Mouse (Mus musculus): ENCODE results near the gene Itgav. TPM values are rescaled to one million over a fixed set of nuclear protein-coding genes. Genes with fewer than 3 reads are reported as not detected.
A peak's percentile ranks its signal among the peaks of the same experiment; 100 is the strongest.

Gene Itgav
- total RNA-seq, 2 experiments from 2014 or later = 55.3 to 69.3 TPM

DNA sequence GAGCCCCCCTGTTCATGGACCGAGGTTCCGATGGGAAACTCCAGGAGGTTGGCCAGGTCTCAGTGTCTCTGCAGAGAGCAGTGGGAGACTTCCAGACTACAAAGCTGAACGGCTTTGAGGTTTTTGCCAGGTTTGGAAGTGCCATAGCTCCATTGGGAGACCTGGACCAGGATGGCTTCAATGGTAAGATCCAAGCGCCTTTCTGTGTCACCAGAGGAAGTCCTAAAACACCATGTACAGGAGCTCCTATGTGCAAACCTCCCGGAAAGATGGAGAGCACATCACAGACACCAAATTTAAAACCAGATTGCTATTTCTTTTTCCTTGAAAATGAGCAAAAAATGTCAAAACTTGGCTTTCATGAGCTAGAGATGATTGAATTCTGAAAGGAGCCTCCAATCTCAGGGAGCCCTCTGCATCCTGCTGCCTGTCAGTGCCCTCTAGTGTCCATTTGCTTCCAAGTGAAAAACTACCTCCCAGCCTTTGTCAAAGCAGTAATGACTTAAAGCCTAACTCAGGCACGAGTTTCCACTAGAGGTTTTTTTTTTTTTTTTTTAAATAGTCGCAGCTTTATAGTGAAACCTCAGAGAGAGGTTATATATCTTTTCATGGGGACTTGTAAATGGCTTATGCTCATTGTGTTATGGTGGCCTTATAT, 47.1 kb downstream of the Itgav start:
- intact Hi-C loops (cut with DNase I) = loop anchor here (5.0 kb wide), 1 partner anchor 114 kb away; no protein-coding TSS in a partner anchor
- DNase-seq (ENCODE audit: extremely low spot score in 1 of 2, low spot score in 2 of 2) = peak; percentile 58 to 73

DNA sequence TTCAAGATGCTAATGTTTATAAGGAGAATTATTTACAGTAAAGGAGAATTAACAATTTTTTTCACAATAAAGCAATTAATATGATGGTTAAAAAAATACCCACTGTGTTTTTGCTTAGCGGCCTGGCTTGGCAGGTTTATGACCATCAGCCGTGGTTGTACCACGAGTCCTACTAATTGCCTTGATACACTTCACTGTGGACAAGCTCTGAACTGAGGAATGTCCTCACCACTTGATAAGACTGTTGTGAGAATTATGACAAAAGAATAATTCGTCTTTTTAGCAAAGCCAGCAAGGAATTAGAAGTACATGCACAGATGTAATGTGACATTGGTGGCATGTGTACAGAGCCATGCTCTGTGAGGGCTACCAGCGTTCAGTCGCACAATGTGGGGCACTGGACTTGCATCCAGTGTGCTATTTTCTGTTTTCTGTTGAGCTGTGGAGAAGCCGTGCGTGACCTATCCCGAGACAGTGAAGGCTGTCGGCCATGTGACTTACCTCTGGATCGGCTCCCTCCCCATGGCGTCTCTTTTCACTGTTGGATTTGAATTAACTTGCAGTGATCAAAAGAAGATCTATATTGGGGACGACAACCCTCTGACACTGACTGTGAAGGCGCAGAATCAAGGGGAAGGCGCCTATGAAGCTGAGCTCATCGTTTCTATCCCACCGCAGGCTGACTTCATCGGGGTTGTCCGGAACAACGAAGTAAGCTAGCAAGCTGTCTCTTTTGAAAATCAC, 67.3 kb downstream of the Itgav start:
- intact Hi-C loops (cut with DNase I) = no loop called here
- DNase-seq (ENCODE audit: extremely low spot score in 1 of 2, low spot score in 2 of 2) = no peak

DNA sequence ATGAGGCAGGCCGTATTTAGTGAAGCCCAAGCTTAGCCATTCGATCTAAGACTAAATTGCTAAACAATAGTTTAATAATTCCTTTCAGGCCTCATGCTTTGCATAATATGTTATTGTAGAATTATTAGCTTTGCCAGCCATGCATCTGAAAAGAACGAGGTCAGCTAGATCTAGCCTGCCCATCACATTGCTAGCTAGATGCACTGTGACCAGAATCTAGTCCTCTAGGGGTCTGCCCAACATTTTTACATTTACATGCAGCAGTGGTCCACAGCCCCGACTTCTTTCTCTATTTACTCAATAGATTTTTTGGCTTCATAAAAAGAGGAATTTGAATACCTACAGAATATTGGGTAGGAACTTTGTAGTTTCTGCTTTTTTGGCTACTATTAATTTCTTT, 67.9 kb downstream of the Itgav start:
- DNase-seq (ENCODE audit: extremely low spot score in 1 of 2, low spot score in 2 of 2) = no peak

DNA sequence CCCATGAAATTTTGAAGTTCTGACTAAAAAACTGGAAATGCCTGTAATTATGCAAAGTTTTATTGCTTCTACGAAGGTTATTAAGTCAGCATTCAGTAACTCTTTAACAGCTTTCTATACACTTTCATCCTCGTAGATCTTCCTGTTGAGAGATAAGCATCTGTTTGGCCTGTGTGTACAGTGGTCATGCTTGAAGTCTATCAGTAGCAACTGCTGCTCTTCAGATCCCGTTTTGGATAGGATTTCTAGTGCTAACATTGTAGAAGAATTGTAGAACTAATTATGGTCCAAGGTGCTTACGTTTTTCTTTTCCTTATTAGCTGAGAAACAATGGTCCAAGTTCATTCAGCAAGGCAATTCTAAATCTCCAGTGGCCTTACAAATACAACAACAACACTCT, 71.6 kb downstream of the Itgav start:
- intact Hi-C loops (cut with DNase I) = no loop called here
- no peak for DNase-seq (ENCODE audit: extremely low spot score in 1 of 2, low spot score in 2 of 2)

More for the DNA sequence above, 67.9 kb downstream of the Itgav start:
- intact Hi-C loops (cut with DNase I) = no loop called here

DNA sequence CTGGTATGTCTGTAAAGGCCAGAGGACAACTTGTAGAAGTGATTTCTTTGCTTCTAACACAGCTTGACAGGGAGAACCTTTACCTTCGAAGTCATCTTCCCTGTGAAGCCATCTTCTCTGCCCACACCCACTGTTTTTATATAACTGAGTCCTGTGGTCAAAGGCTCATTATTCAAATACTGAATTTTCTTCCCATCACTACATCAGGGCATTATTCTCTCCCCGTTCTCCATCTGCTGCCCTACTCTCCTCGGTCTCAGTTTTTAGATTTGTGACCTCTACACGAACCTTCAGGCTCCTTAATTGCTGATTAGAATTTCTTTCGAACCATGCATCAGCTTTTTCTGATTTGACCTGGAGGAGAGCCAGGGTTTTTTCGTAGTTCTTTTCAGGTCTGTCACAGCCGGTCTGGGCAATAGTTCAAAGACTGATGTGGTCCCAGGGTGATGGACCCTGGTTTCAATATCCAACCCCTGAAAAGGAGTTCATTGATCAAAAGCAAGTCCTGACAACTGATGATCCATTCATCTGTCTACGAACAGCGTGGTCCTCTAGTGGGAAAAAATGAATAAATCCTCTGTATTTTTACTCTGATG, 73.8 kb downstream of the Itgav start:
- intact Hi-C loops (cut with DNase I) = no loop called here
- DNase-seq (ENCODE audit: extremely low spot score in 1 of 2, low spot score in 2 of 2) = no peak

DNA sequence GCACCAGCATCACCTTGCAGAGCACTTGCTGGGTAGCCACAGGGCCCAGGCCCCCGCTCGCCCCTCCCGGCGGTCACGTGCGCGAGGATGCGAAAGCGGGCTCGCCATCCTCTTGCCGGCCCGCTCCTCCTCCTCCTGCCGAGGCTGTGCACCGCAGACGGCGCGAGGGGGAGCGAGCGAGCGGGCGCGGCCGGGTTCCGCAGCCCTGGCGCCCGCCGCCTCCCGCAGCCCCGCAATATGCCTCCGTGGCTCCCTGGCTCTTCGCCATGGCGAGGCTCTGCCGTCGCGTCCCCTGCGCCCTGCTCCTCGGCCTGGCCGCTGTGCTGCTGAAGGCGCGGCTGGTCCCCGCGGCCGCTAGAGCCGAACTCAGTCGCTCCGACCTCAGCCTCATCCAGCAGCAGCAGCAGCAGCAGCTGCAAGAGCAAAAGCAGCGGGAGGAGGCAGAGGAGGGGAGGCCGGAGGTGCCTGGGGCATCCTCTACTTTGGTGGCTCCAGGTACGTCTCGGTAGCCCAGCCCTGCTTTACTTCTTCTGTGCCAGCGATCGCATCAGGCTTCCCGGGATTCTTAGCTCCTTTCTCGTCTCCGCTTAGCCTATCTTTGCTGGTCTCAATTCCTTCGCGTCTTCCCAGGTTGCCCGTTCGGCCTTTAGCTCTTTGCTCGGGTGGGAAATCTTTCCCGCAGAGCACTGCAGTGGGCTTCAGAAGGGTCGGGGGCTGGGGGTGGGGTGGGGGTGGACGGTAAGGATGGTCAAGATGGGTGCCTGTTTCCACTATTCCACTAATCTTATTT, 88.5 kb downstream of the Itgav start, which contains the start of gene Fam171b:
Fam171b (plus strand) TSS at position 154 of the 790 bp plus-strand sequence.
- DNase-seq (ENCODE audit: extremely low spot score in 1 of 2, low spot score in 2 of 2) = peak; percentile 76 to 90
- intact Hi-C loops (cut with DNase I) = no loop called here

DNA sequence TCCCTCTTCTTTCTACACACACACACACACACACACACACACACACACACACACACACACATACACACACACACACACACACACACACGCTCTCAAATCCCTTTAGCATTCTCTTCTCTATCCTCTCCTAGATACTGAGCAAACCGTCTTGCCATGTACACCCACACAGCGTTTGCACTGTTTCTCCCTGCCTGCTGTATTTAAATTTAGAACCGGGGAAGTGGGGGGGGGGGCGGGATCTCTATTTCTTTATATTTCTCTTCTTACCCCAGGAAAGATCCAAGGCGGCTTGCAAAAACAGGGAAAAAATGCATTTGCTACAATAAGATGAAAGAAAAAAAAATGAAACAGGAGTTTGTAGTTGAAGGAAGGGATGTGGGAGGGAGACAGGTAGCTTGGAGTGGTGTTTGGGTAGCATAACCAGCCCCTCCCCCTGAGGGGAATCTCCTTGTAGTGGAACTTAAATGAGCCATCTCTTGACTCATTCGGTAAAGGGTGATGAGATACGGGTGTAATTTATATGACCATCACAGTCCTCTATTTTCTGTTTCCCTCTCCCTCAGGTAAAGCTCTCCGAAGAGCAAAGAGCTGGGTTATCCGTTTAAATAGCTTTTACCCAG, 89.2 kb downstream of the Itgav start:
- DNase-seq (ENCODE audit: extremely low spot score in 1 of 2, low spot score in 2 of 2) = no peak
- intact Hi-C loops (cut with DNase I) = no loop called here

DNA sequence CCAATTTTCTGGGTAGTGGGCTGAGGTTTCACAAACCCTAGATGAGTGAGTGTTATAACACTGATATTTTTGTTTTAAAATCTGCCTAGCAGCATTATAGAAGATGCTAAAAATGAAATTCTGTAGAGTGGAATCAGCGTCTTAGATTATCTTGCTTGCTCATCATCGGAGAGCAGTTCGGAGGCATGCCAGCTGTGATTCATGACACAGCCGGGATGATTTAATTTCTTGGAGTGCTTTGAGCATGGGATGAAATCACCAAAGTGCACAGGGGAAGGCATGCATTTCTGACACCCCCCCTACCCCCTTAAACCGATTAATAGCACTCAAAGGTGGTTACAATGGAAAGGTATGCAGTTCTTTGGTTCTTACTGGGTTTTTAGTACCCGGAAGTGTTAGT, 89.8 kb downstream of the Itgav start:
- intact Hi-C loops (cut with DNase I) = no loop called here
- DNase-seq (ENCODE audit: extremely low spot score in 1 of 2, low spot score in 2 of 2) = peak; percentile 43 to 45

DNA sequence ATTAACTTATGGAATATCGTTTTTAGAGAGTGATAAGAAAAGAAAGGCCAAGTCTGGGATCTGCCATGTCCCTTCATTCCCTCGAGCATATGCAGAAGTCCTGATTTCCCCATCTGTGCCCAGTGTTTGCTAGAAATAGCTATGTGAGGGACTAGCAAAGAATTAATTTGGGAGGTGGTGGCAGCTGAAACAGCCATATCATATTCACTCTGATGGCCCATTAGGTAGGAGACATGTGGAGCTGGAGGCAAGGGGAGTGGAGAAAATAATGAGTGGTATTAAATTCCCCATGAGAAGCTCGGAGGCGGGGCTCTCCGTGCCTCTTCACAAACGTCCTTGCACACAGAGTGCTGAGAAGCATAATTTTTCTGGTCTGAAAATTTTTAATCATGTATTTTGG, 92.0 kb downstream of the Itgav start:
- intact Hi-C loops (cut with DNase I) = no loop called here
- DNase-seq (ENCODE audit: extremely low spot score in 1 of 2, low spot score in 2 of 2) = no peak

DNA sequence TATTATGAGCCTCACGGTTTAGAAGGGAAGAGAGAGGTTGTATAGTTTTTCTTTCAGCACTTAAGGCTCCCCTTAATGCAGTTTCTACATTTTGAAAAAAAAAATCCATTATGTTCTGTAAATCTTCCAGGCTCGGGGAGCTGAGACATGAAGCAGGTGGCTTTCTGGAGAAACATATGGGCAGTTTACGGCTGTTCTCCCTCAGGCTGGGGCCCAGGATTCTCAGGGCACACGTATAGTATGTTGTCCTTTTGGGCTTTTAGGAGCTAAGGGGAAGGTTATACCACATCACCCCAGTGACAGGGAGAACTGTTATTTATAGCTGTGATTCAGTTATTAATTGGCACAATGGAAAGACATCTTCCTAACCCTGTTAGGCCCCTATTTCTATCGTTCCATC, 101.0 kb downstream of the Itgav start:
- no peak for DNase-seq (ENCODE audit: extremely low spot score in 1 of 2, low spot score in 2 of 2)
- intact Hi-C loops (cut with DNase I) = no loop called here

DNA sequence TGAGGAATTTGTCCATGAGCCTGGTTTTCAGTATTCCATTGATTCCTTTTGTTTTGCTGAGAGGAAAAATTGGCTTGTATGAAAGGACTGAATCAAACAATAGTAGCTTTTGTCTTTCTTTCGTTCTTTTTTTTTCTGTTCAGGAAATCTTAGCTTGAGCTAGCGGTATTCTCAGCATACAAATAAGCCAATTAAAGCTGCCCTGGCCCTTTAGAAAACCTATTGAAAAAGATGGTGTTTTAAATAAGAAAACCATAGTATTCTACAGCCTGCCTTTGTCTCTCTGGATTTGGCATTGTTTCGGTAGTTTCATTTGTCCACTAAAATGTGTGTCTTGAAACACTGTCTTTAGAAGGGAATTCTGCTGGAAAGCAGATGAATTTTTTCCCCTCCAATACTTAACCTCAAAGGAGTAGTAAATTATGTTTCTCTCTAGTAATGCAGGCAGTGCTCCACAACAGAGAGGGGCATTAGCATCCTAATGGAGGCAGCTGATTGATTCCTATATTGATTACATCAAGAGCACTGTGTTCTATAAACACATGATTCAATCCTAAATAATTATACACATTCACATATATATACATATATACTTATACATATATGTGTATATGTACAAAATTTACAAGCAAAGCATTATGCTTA, 104.8 kb downstream of the Itgav start:
- intact Hi-C loops (cut with DNase I) = no loop called here
- no peak for DNase-seq (ENCODE audit: extremely low spot score in 1 of 2, low spot score in 2 of 2)

DNA sequence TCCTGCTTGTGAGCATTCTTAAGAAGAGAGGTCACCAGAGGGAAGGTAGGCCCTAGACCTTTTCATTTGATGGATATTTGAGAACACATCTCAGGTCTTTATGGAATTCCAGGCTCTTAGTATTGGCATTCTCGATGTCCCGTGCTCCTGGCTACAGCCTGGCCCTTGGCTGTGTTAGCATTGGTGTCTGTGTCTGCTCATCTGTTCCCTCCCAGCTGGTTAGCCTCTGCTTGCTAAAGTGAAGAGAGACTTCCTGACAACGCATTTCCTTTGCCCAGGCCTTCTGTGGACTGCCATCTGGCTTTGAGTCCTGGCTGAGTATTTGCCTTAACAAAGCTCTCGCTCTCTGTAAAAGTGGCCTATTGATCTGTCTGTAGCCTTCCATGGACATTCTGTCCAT, 108.7 kb downstream of the Itgav start:
- DNase-seq (ENCODE audit: extremely low spot score in 1 of 2, low spot score in 2 of 2) = peak in 1 of 2 experiments; percentile 44
- intact Hi-C loops (cut with DNase I) = no loop called here

DNA sequence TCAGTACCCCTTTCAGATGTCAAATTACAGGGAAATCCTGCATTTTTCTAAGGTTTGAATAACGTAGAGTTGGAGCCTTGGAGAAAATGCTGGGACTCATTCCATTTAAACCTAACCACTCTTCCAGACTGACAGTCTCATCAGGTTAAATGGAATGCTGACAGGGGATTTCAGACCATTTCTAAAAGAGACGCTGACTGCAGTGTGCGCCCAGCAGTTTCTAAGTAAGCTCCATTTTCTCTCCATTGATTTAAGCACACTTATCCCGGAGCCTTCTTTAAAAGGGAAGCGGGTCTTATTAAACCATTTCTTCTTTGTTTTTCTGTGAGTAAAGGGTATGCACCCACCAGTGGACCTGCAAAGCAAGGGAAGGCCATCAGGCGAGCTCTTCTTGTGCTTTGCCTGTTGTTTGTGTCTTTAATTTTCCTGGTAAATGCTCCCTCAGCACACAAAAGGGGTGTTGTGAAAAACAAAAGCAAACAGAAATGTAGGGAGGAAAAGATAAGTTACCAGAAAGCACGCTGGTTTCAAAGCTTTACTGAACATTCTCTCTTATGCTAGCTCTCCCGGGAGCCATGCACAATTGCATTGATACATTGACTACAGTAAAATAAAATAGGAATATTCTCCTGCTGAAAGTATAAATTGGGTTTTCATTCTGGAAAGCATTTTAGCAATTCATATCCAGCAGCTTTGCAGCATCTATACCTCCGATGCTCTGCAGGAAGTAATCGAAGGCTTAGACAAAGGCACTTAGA, 111.3 kb downstream of the Itgav start:
- no peak for DNase-seq (ENCODE audit: extremely low spot score in 1 of 2, low spot score in 2 of 2)
- intact Hi-C loops (cut with DNase I) = no loop called here

DNA sequence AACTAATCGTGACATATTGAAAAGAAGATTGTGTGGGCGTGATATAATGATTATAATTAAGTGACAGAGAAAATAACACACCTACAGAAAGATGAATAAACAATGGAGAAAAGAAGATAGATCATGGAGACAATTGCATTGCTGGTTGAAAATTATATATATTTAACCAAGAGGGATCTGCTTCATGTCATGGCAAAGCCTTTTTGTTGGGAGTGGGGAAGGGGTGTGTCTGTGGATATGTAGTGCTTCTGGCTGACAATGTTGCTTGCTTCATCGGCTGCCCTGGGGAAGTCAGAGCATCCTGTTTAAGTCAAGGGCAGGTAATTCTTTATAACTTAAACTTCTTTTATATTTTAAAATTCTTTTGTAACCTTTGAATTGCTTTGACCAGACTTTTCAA, 124.3 kb downstream of the Itgav start:
- intact Hi-C loops (cut with DNase I) = no loop called here

DNA sequence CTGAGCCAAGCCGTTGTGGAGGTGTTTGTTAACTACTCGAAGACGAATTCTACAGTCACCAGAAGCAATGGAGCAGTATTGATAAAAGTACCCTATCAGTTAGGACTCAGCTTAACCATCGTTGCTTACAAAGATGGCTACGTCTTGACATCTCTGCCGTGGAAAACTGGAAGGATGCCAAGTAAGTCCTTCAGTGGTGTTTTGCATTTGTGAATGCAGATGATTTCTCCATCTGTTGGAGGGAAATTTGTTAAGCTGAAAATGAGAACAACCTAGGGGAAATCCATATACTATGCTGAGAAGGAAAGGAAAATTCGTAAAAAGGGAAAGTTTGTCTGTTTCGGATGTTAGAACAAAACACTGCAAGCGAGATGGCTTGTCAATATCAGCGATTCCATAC, 129.2 kb downstream of the Itgav start:
- DNase-seq (ENCODE audit: extremely low spot score in 1 of 2, low spot score in 2 of 2) = no peak
- intact Hi-C loops (cut with DNase I) = no loop called here

More for the DNA sequence above, 124.3 kb downstream of the Itgav start:
- no peak for DNase-seq (ENCODE audit: extremely low spot score in 1 of 2, low spot score in 2 of 2)

DNA sequence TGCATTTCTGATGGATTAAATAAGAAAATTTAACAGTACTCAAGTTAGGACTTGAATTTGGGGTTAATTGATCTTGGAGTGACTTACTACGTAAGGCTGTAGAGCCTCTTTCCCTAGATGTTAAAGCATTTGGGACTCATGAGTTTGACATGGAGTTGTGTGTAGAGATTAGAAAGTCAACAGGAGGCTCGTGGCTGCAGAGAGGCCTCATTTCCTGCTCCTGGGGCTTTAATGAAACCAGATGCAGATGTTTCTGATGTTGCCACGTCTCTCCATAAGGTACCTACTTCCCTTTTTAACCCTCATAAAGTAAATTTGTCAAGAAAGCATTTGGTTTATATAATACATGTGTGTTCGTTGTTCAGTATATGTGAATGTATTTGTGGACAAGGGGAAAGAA, 132.0 kb downstream of the Itgav start:
- intact Hi-C loops (cut with DNase I) = no loop called here
- no peak for DNase-seq (ENCODE audit: extremely low spot score in 1 of 2, low spot score in 2 of 2)
